Mouse (Mus musculus) cerebellum, adult 11-12 months (tissue): ENCODE data around the gene Cd248.

Source experiments
- DNase-seq: peaks from one replicate; pipeline ENCODE4 v3.0.0; 2022

The Cd248 gene

GRCm38 (mm10) chr19:5067867-5068569 lies at the start of gene Cd248:
Gene Cd248, plus strand, starts transcription at chr19:5068078.
- peak; percentile 38 for DNase-seq

- DNase-seq = no peak
These were observed 49.7 kb upstream of the Cd248 start for GRCm38 (mm10) chr19:5018191-5018590.

GRCm38 (mm10) chr19:5021416-5021815 lies 46.5 kb upstream of the Cd248 start:
- DNase-seq = no peak

GRCm38 (mm10) chr19:5023621-5024479 lies 44.0 kb upstream of the Cd248 start, which contains the start of gene Slc29a2:
Gene Slc29a2, plus strand, starts transcription at chr19:5023860.
- DNase-seq = peak; percentile 92

GRCm38 (mm10) chr19:5026111-5026510 lies 41.8 kb upstream of the Cd248 start:
- DNase-seq = peak; percentile 44

GRCm38 (mm10) chr19:5032686-5033085 lies 35.2 kb upstream of the Cd248 start:
- DNase-seq = no peak

- DNase-seq = no peak
These were observed 31.3 kb upstream of the Cd248 start for GRCm38 (mm10) chr19:5036577-5036976.

- DNase-seq = peak; percentile 90
These were observed 30.0 kb upstream of the Cd248 start for GRCm38 (mm10) chr19:5037678-5038571.

GRCm38 (mm10) chr19:5038709-5039156 lies 29.1 kb upstream of the Cd248 start, which contains the start of the genes B4gat1 and AC124502.3:
Gene B4gat1, plus strand, starts transcription at chr19:5038826.
Gene AC124502.3, plus strand, starts transcription at chr19:5038891.
- peak; percentile 94 for DNase-seq

GRCm38 (mm10) chr19:5039301-5040114 lies 28.4 kb upstream of the Cd248 start:
- DNase-seq = peak; percentile 71

- peak; percentile 89 for DNase-seq
These were observed 26.9 kb upstream of the Cd248 start, which contains the start of gene Brms1 for GRCm38 (mm10) chr19:5040862-5041523. Gene Brms1, plus strand, starts transcription at chr19:5041354.

GRCm38 (mm10) chr19:5041588-5041987 lies 26.3 kb upstream of the Cd248 start:
- DNase-seq = no peak

- DNase-seq = no peak
These were observed 22.3 kb upstream of the Cd248 start for GRCm38 (mm10) chr19:5045531-5045930.

GRCm38 (mm10) chr19:5048138-5049056 lies 19.5 kb upstream of the Cd248 start:
- DNase-seq = no peak

- no peak for DNase-seq
These were observed 18.6 kb upstream of the Cd248 start for GRCm38 (mm10) chr19:5049325-5049724.

GRCm38 (mm10) chr19:5050047-5050905 lies 17.6 kb upstream of the Cd248 start, which contains the start of gene Rin1:
Gene Rin1, plus strand, starts transcription at chr19:5050481.
- DNase-seq = peak; percentile 67

- DNase-seq = no peak
These were observed 16.8 kb upstream of the Cd248 start for GRCm38 (mm10) chr19:5051031-5051430.

GRCm38 (mm10) chr19:5051515-5051914 lies 16.4 kb upstream of the Cd248 start:
- no peak for DNase-seq
